Mouse (Mus musculus) embryo, embryonic 11.5 days (tissue): ENCODE data around the gene Ehd1.

Experiments used
- DNase-seq: peaks from one replicate; pipeline ENCODE4 v3.0.0-alpha.2; 2012; ENCODE audit warnings: low read depth, low spot score

The Ehd1 gene

GRCm38 (mm10) chr19:6333761-6334595 lies 57.5 kb downstream of the Ehd1 start:
- DNase-seq, result no peak

- DNase-seq, result peak; percentile 92
Measured at GRCm38 (mm10) chr19:6334673-6335457, 58.3 kb downstream of the Ehd1 start, which contains the start of gene Men1. Gene Men1 (plus strand): TSS chr19:6334979.

GRCm38 (mm10) chr19:6335458-6335827 lies 58.9 kb downstream of the Ehd1 start:
- no peak for DNase-seq

- no peak for DNase-seq
Measured at GRCm38 (mm10) chr19:6336920-6337319, 60.4 kb downstream of the Ehd1 start.

GRCm38 (mm10) chr19:6338171-6338570 lies 61.6 kb downstream of the Ehd1 start:
- DNase-seq, result no peak

GRCm38 (mm10) chr19:6338716-6339115 lies 62.2 kb downstream of the Ehd1 start:
- no peak for DNase-seq

GRCm38 (mm10) chr19:6339191-6339590 lies 62.7 kb downstream of the Ehd1 start:
- no peak for DNase-seq

- DNase-seq, result no peak
Measured at GRCm38 (mm10) chr19:6339890-6340504, 63.5 kb downstream of the Ehd1 start.

GRCm38 (mm10) chr19:6340524-6341452 lies 64.3 kb downstream of the Ehd1 start, which contains the start of gene Map4k2:
Gene Map4k2 (plus strand): TSS chr19:6341135.
- peak; percentile 56 for DNase-seq

- DNase-seq, result no peak
Measured at GRCm38 (mm10) chr19:6341453-6342077, 65.0 kb downstream of the Ehd1 start.

- DNase-seq, result no peak
Measured at GRCm38 (mm10) chr19:6342276-6342933, 65.9 kb downstream of the Ehd1 start.

GRCm38 (mm10) chr19:6343066-6343925 lies 66.8 kb downstream of the Ehd1 start:
- no peak for DNase-seq

GRCm38 (mm10) chr19:6343996-6344395 lies 67.5 kb downstream of the Ehd1 start:
- no peak for DNase-seq

GRCm38 (mm10) chr19:6346023-6346422 lies 69.5 kb downstream of the Ehd1 start:
- DNase-seq, result no peak

- no peak for DNase-seq
Measured at GRCm38 (mm10) chr19:6346661-6347060, 70.1 kb downstream of the Ehd1 start.

- DNase-seq, result no peak
Measured at GRCm38 (mm10) chr19:6347615-6348014, 71.1 kb downstream of the Ehd1 start.

- no peak for DNase-seq
Measured at GRCm38 (mm10) chr19:6348717-6349116, 72.2 kb downstream of the Ehd1 start.

- DNase-seq, result no peak
Measured at GRCm38 (mm10) chr19:6349215-6349983, 72.9 kb downstream of the Ehd1 start.
